Mouse (Mus musculus) liver, embryonic 14.5 days (tissue): Measurements from ENCODE around the gene Slc35b1. TPM values are rescaled to one million over a fixed set of nuclear protein-coding genes. Genes with fewer than 3 reads are reported as not detected.

Source experiments
- ATAC-seq: fragments of 200-750 bp; cut with Nextera tagmentation; 2 replicates; pipeline ENCODE4 v1.8.0; 2017; ENCODE audit warnings: moderate number of reproducible peaks, mild to moderate bottlenecking, moderate library complexity; ENCODE audit not compliant: insufficient read depth
- DNase-seq, 3 experiments: peaks; one replicate each; pipeline ENCODE4 v3.0.0-alpha.2; 2012 to 2013; ENCODE audit warnings: low read depth in 3 of 3, low spot score in 3 of 3
- H3K27ac ChIP-seq: fragments of 300-500 bp; sonication (generic); 2 replicates; pipeline ENCODE4 v1.5.1; 2014; ENCODE audit warnings: moderate library complexity, mild to moderate bottlenecking, control low read depth, inconsistent platforms
- H3K27me3 ChIP-seq: fragments of 300-500 bp; sonication (generic); 2 replicates; pipeline ENCODE4 v1.6.1; 2014; ENCODE audit warnings: mild to moderate bottlenecking, low read length, moderate library complexity; ENCODE audit not compliant: control insufficient read depth, insufficient read depth
- H3K36me3 ChIP-seq: fragments of 300-500 bp; sonication (generic); replicated peaks from 2 replicates; pipeline ENCODE4 v1.6.1; 2014; ENCODE audit warnings: low read depth; ENCODE audit not compliant: control insufficient read depth, insufficient read depth
- H3K4me1 ChIP-seq, 2 experiments: fragments of 200-500 bp in 1 of 2; fragments of 300-500 bp in 1 of 2; sonication (generic) in 1 of 2; replicated peaks; 2 replicates each; pipeline ENCODE4 v1.6.1; 2012 to 2014; ENCODE audit warnings: antibody characterized with exemption in 1 of 2, inconsistent platforms in 1 of 2, low read length in 1 of 2; ENCODE audit not compliant: control insufficient read depth in 2 of 2, insufficient read depth in 2 of 2
- H3K4me2 ChIP-seq: fragments of 300-500 bp; sonication (generic); 2 replicates; pipeline ENCODE4 v1.6.1; 2014; ENCODE audit warnings: low read depth, mild to moderate bottlenecking, control low read depth, moderate library complexity
- H3K4me3 ChIP-seq, 2 experiments: fragments of 200-500 bp in 1 of 2; fragments of 300-500 bp in 1 of 2; sonication (generic) in 1 of 2; 2 replicates each; pipeline ENCODE4 v1.5.1; 2012 to 2014; ENCODE audit warnings: low read depth in 2 of 2, low read length in 2 of 2, mild to moderate bottlenecking in 2 of 2, control low read depth in 1 of 2, inconsistent platforms in 1 of 2, moderate library complexity in 1 of 2; ENCODE audit not compliant: insufficient read depth in 1 of 2
- H3K9ac ChIP-seq: fragments of 300-500 bp; sonication (generic); replicated peaks from 2 replicates; pipeline ENCODE4 v1.6.1; 2014; ENCODE audit warnings: mild to moderate bottlenecking, control low read depth, moderate library complexity
- H3K9me3 ChIP-seq: fragments of 300-500 bp; sonication (generic); 2 replicates; pipeline ENCODE4 v1.6.1; 2016; ENCODE audit warnings: low read length, mixed read lengths; ENCODE audit not compliant: control insufficient read depth
- CTCF ChIP-seq: IDR thresholded peaks from 2 replicates; pipeline ENCODE4 v1.5.1; 2016; ENCODE audit warnings: antibody characterized with exemption, low read depth, control low read depth
- EP300 ChIP-seq: IDR thresholded peaks from 2 replicates; pipeline ENCODE4 v1.6.1; 2016; ENCODE audit warnings: antibody characterized with exemption, low read depth
- WGBS: fragments of 180-500 bp; shearing (Covaris S2); extraction: QIAGEN DNeasy Blood & Tissue Kit; methylation state at CpG from one replicate; pipeline ENCODE4 v1.1.7; 2014; ENCODE audit not compliant: insufficient replicate concordance; 5-methylcytosine and 5-hydroxymethylcytosine counted together
- polyA plus RNA-seq, 2 experiments: library from polyadenylated mRNA; depleted of rRNA in 1 of 2; stranded (reverse) in 1 of 2; unstranded in 1 of 2; fragments of >200 nt; fragmentation: Nextera tagmentation in 1 of 2; extraction: Ambion mirVana in 1 of 2; gene quantifications; 2 replicates each; pipeline versions ENCODE4 v1.2.1 to v1.2.3; 2012 to 2014

Gene Slc35b1
- polyA plus RNA-seq, 2 experiments = 24.6 to 44.9 TPM

- H3K36me3 ChIP-seq = peaks cover 11% of the 10 kb centered on the region
- DNase-seq = no peak
Observed at GRCm38 (mm10) chr11:95392223-95392667, 7.8 kb downstream of the Slc35b1 start.

GRCm38 (mm10) chr11:95392708-95393499 lies 8.4 kb downstream of the Slc35b1 start:
- Histone ChIP-seq H3K9ac (no peak overlapping the region), H3K36me3 (peaks cover 7% of the 10 kb centered on the region), H3K27me3 (no peaks in the 10 kb centered on the region), H3K27ac (no peak overlapping the region), H3K9me3 (no peaks in the 10 kb centered on the region), H3K4me3 (no peak overlapping the region), H3K4me1 (no peaks in the 10 kb centered on the region), H3K4me2 (no peak overlapping the region)
- no peak for TF ChIP-seq CTCF
- TF ChIP-seq EP300 = no peak
- 77% methylated on average over 11 of the region's 11 CpGs for WGBS
- DNase-seq (no peak), ATAC-seq (no peak)

More at GRCm38 (mm10) chr11:95392223-95392667, 7.8 kb downstream of the Slc35b1 start:
- no peaks in the 10 kb centered on the region for H3K9me3 ChIP-seq
- no peak overlapping the region for H3K4me2 ChIP-seq
- ATAC-seq = no peak
- H3K27ac ChIP-seq = no peak overlapping the region
- TF ChIP-seq EP300 (no peak), CTCF (no peak)
- no peak overlapping the region for H3K4me3 ChIP-seq
- WGBS = 68% methylated on average over 7 of the region's 7 CpGs
- H3K27me3 ChIP-seq = no peaks in the 10 kb centered on the region
- H3K4me1 ChIP-seq = no peaks in the 10 kb centered on the region
- H3K9ac ChIP-seq = no peak overlapping the region

DNA sequence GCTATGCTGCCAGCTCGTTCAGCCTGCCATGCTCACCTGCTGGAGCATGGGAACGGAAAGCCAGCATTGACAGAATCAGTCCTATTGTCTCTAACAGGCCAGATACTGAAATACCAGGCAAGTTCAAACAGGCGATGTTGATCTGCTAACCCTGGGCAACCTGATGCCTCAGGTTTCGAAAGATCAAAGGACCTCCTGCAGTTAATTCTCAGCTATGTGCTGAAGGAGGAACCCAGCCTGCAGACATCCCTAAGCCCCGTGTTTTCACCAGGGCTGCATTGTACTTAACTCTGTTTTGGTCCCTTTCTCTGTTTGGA lies 9.0 kb downstream of the Slc35b1 start:
- no peak overlapping the region for H3K4me2 ChIP-seq
- H3K27me3 ChIP-seq = no peaks in the 10 kb centered on the region
- TF ChIP-seq EP300 = no peak
- TF ChIP-seq CTCF = no peak
- ATAC-seq (no peak), DNase-seq (no peak)
- H3K4me1 ChIP-seq = no peaks in the 10 kb centered on the region
- H3K36me3 ChIP-seq = peaks cover 6% of the 10 kb centered on the region
- no peak overlapping the region for H3K4me3 ChIP-seq
- no peak overlapping the region for H3K9ac ChIP-seq
- 46% methylated on average over 5 of the region's 5 CpGs for WGBS
- H3K9me3 ChIP-seq = no peaks in the 10 kb centered on the region
- H3K27ac ChIP-seq = no peak overlapping the region

DNA sequence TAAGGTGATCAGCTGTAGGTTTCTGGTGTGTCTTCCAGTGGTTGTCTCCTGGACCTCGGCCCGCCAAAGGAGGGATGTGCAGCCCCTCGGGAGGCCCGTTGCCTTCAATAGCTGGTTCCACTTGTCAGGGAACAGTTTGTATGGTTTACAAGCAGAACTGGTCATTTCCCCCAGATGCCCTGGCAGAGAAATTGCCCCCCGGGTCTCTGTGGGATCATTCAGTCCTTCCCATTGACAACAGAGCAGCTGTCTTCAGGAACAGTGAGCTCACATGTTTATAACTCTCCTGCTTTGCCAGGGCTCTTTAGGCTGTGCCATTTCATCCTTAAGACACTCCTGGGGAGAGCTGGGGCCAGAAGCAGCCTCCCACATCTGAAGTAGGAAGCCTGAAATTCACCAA lies 9.6 kb downstream of the Slc35b1 start:
- Histone ChIP-seq H3K27me3 (no peaks in the 10 kb centered on the region), H3K4me3 (no peak overlapping the region), H3K9me3 (no peaks in the 10 kb centered on the region), H3K36me3 (peaks cover 6% of the 10 kb centered on the region), H3K27ac (no peak overlapping the region), H3K4me2 (no peak overlapping the region), H3K9ac (no peak overlapping the region), H3K4me1 (no peaks in the 10 kb centered on the region)
- no peak for ATAC-seq
- DNase-seq = no peak
- TF ChIP-seq EP300 (no peak), CTCF (no peak)
- WGBS = 45% methylated on average over 5 of the region's 5 CpGs

GRCm38 (mm10) chr11:95396548-95396947 lies 12.1 kb downstream of the Slc35b1 start:
- Histone ChIP-seq H3K27ac (no peak overlapping the region), H3K4me3 (no peak overlapping the region), H3K4me1 (no peaks in the 10 kb centered on the region), H3K27me3 (no peaks in the 10 kb centered on the region; the same call in 1 of the 2 replicates), H3K36me3 (no peaks in the 10 kb centered on the region), H3K4me2 (no peak overlapping the region), H3K9ac (no peak overlapping the region), H3K9me3 (no peaks in the 10 kb centered on the region)
- WGBS = 36% methylated on average over 1 of the region's 1 CpGs
- DNase-seq (no peak), ATAC-seq (no peak)
- no peak for TF ChIP-seq EP300
- TF ChIP-seq CTCF = no peak
